Mouse (Mus musculus) T-helper 17 cell (primary cell): ENCODE measurements around the gene Gfpt1.

Source experiments
- in situ Hi-C, 2 experiments: fragments of 300-600 bp; cut with MboI, MseI; formaldehyde crosslinking; loops; 1 replicate in 1 of 2; 2 replicates in 1 of 2; pipeline ENCODE4 v1.15.1; 2025; ENCODE audit warnings: high pct_unique_total_duplicates in 2 of 2

Gfpt1 gene

GRCm38 (mm10) chr6:87100297-87101020 lies 57.8 kb downstream of the Gfpt1 start:
- in situ Hi-C loops, result loop anchor here (5.0 kb wide), 1 partner anchor 227 kb away; no protein-coding TSS in a partner anchor

GRCm38 (mm10) chr6:87101281-87101954 lies 58.8 kb downstream of the Gfpt1 start:
- in situ Hi-C loops, result loop anchor here (5.0 kb wide), 1 partner anchor 226 kb away; no protein-coding TSS in a partner anchor

- in situ Hi-C loops, result loop anchor here (5.0 kb wide), 1 partner anchor 225 kb away; no protein-coding TSS in a partner anchor
Observed at GRCm38 (mm10) chr6:87101955-87102353, 59.3 kb downstream of the Gfpt1 start.

- in situ Hi-C loops, result loop anchor here (5.0 kb wide), 1 partner anchor 225 kb away; no protein-coding TSS in a partner anchor
Observed at GRCm38 (mm10) chr6:87102421-87102911, 59.8 kb downstream of the Gfpt1 start.

GRCm38 (mm10) chr6:87103314-87103713 lies 60.7 kb downstream of the Gfpt1 start:
- in situ Hi-C loops, result loop anchor here (5.0 kb wide), 1 partner anchor 224 kb away; no protein-coding TSS in a partner anchor

- in situ Hi-C loops, result loop anchor here (5.0 kb wide), 1 partner anchor 223 kb away; no protein-coding TSS in a partner anchor
Observed at GRCm38 (mm10) chr6:87104123-87104796, 61.6 kb downstream of the Gfpt1 start, which contains the start of gene D6Ertd527e. D6Ertd527e (plus strand) TSS chr6:87104746.

- in situ Hi-C loops, result no loop called here
Observed at GRCm38 (mm10) chr6:87111493-87111892, 68.8 kb downstream of the Gfpt1 start.

- in situ Hi-C loops, result no loop called here
Observed at GRCm38 (mm10) chr6:87112125-87112524, 69.5 kb downstream of the Gfpt1 start.

GRCm38 (mm10) chr6:87115981-87116380 lies 73.3 kb downstream of the Gfpt1 start:
- in situ Hi-C loops, result no loop called here

GRCm38 (mm10) chr6:87116596-87116995 lies 74.0 kb downstream of the Gfpt1 start:
- in situ Hi-C loops, result no loop called here

GRCm38 (mm10) chr6:87119066-87119837 lies 76.6 kb downstream of the Gfpt1 start:
- in situ Hi-C loops, result no loop called here

GRCm38 (mm10) chr6:87119975-87120374 lies 77.3 kb downstream of the Gfpt1 start:
- in situ Hi-C loops, result no loop called here

GRCm38 (mm10) chr6:87120661-87121060 lies 78.0 kb downstream of the Gfpt1 start:
- in situ Hi-C loops, result no loop called here

GRCm38 (mm10) chr6:87121961-87122360 lies 79.3 kb downstream of the Gfpt1 start:
- in situ Hi-C loops, result no loop called here

- in situ Hi-C loops, result no loop called here
Observed at GRCm38 (mm10) chr6:87123406-87123805, 80.8 kb downstream of the Gfpt1 start.

GRCm38 (mm10) chr6:87123973-87124372 lies 81.3 kb downstream of the Gfpt1 start:
- in situ Hi-C loops, result no loop called here

- in situ Hi-C loops, result no loop called here
Observed at GRCm38 (mm10) chr6:87127049-87127753, 84.6 kb downstream of the Gfpt1 start.

GRCm38 (mm10) chr6:87129861-87130260 lies 87.2 kb downstream of the Gfpt1 start:
- in situ Hi-C loops, result no loop called here

- in situ Hi-C loops, result no loop called here
Observed at GRCm38 (mm10) chr6:87130628-87131027, 88.0 kb downstream of the Gfpt1 start.

- in situ Hi-C loops, result no loop called here
Observed at GRCm38 (mm10) chr6:87131078-87131477, 88.4 kb downstream of the Gfpt1 start.
